Mouse (Mus musculus) ES-E14 (cell line): Measurements from ENCODE around the gene Ppm1n.

Experiments
- CHD2 ChIP-seq: IDR thresholded peaks from 2 replicates; pipeline ENCODE4 v1.6.1; 2014; ENCODE audit warnings: mild to moderate bottlenecking, low read depth, low read length, inconsistent platforms
- HCFC1 ChIP-seq: IDR thresholded peaks from 2 replicates; pipeline ENCODE4 v1.6.1; 2012; ENCODE audit warnings: low read length, inconsistent platforms, borderline replicate concordance; ENCODE audit not compliant: insufficient read depth
- ZC3H11A ChIP-seq: IDR thresholded peaks from 2 replicates; pipeline ENCODE4 v1.6.1; 2012; ENCODE audit warnings: low read depth, mild to moderate bottlenecking, inconsistent platforms, low read length, borderline replicate concordance
- ZNF384 ChIP-seq: IDR thresholded peaks from 2 replicates; pipeline ENCODE4 v1.6.1; 2012; ENCODE audit warnings: low read depth, low read length, inconsistent platforms

DNA sequence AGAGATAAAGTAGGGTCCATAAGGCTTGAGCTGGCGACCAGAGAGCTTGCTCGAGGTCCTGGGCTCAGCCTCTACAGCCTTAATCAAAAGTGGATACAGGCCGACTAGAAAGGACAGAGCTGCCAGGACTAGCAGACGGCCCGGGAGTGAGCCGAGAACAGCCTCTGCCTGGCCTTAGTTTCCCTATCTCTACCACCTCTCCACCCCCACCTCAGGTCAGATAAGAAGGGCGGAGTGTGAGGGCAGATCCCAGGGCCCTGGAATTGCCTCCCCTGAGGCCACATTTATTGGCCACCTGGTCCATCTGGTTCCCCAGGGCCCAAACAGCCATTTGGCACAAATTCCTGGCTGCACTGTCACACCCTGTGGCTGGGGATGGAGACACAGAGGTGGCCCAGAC, 14.7 kb downstream of the Ppm1n start:
- TF ChIP-seq HCFC1 (no peak), ZNF384 (no peak), CHD2 (no peak), ZC3H11A (no peak)
